Mouse (Mus musculus): ENCODE measurements around the gene Tenm4.

The Tenm4 gene

GRCm38 (mm10) chr7:96408161-96408889, 237.3 kb downstream of the Tenm4 start:
- DNase-seq (ENCODE audit: low spot score), result no peak

GRCm38 (mm10) chr7:96409323-96409880, 238.4 kb downstream of the Tenm4 start:
- DNase-seq (ENCODE audit: low spot score), result no peak

- DNase-seq (ENCODE audit: low spot score), result peak; percentile 18
Measured at GRCm38 (mm10) chr7:96413822-96414221, 242.8 kb downstream of the Tenm4 start.

GRCm38 (mm10) chr7:96414290-96415055, 243.4 kb downstream of the Tenm4 start:
- DNase-seq (ENCODE audit: low spot score), result no peak

GRCm38 (mm10) chr7:96417251-96418004, 246.4 kb downstream of the Tenm4 start:
- peak; percentile 49 for DNase-seq (ENCODE audit: low spot score)

GRCm38 (mm10) chr7:96418146-96418545, 247.1 kb downstream of the Tenm4 start:
- DNase-seq (ENCODE audit: low spot score), result no peak

- DNase-seq (ENCODE audit: low spot score), result peak; percentile 6
Measured at GRCm38 (mm10) chr7:96420045-96420444, 249.0 kb downstream of the Tenm4 start.

- DNase-seq (ENCODE audit: low spot score), result peak; percentile 58
Measured at GRCm38 (mm10) chr7:96420926-96421605, 250.0 kb downstream of the Tenm4 start.

- no peak for DNase-seq (ENCODE audit: low spot score)
Measured at GRCm38 (mm10) chr7:96426954-96427353, 255.9 kb downstream of the Tenm4 start.

GRCm38 (mm10) chr7:96433307-96433706, 262.3 kb downstream of the Tenm4 start:
- no peak for DNase-seq (ENCODE audit: low spot score)

GRCm38 (mm10) chr7:96438392-96438791, 267.3 kb downstream of the Tenm4 start:
- DNase-seq (ENCODE audit: low spot score), result no peak

GRCm38 (mm10) chr7:96440161-96440707, 269.2 kb downstream of the Tenm4 start:
- no peak for DNase-seq (ENCODE audit: low spot score)

GRCm38 (mm10) chr7:96445771-96446170, 274.7 kb downstream of the Tenm4 start:
- DNase-seq (ENCODE audit: low spot score), result no peak

- peak; percentile 62 for DNase-seq (ENCODE audit: low spot score)
Measured at GRCm38 (mm10) chr7:96447806-96448397, 276.9 kb downstream of the Tenm4 start.

- DNase-seq (ENCODE audit: low spot score), result no peak
Measured at GRCm38 (mm10) chr7:96455957-96456356, 284.9 kb downstream of the Tenm4 start.

- no peak for DNase-seq (ENCODE audit: low spot score)
Measured at GRCm38 (mm10) chr7:96456618-96457017, 285.6 kb downstream of the Tenm4 start.

GRCm38 (mm10) chr7:96457891-96458290, 286.8 kb downstream of the Tenm4 start:
- peak; percentile 8 for DNase-seq (ENCODE audit: low spot score)

- no peak for DNase-seq (ENCODE audit: low spot score)
Measured at GRCm38 (mm10) chr7:96458992-96459391, 287.9 kb downstream of the Tenm4 start.

- no peak for DNase-seq (ENCODE audit: low spot score)
Measured at GRCm38 (mm10) chr7:96466761-96467160, 295.7 kb downstream of the Tenm4 start.

GRCm38 (mm10) chr7:96470821-96471220, 299.8 kb downstream of the Tenm4 start:
- no peak for DNase-seq (ENCODE audit: low spot score)

- DNase-seq (ENCODE audit: low spot score), result peak; percentile 8
Measured at GRCm38 (mm10) chr7:96474560-96475089, 303.6 kb downstream of the Tenm4 start.

All from adipocyte (in vitro differentiated cells).